Mouse (Mus musculus): ENCODE data around the gene Slc51a. TPM values are rescaled to one million over a fixed set of nuclear protein-coding genes. Genes with fewer than 3 reads are reported as not detected.
"Not testable (repeated sequence)": the region's sequence is repeated elsewhere in the genome, so short reads cannot be mapped to it uniquely, and the experiment has no call there.

The Slc51a gene
- polyA plus RNA-seq, 1 experiment from 2014 or later = 46.0 TPM

DNA sequence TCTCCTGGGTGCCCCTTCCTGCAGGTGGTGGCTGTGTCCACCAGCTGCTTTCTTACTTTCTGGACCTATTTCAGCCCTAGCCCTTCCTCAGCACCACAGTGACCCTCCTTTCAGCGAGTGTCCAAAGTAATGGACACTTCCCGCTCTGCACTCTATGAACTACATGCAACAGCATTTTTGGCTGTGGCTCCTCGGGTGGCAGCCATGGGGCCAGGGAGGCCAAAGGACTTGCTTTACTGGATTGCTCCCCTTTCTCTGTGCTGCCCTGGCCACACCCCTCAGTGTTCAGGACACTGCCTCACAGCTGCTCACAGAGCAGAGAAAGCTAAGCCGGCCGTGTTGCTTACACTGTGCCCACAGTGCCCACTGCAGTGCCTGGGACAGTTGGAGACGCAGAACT lies 16.0 kb upstream of the Slc51a start:
- DNase-seq (ENCODE audit: low spot score) = no peak
- H3K27me3 ChIP-seq (replicated peaks; ENCODE audit: control insufficient read depth, insufficient read depth, low read length) = no peaks in the 10 kb centered on the region
- H3K4me2 ChIP-seq (ENCODE audit: low read length) = no peak overlapping the region
- H3K36me3 ChIP-seq (ENCODE audit: control insufficient read depth, insufficient read depth, low read length) = no peaks in the 10 kb centered on the region
- 0 out of 2 replicates have a peak, but pooled peaks have one; percentile 30 for ATAC-seq (replicated peaks; ENCODE audit: low FRiP score, low TSS enrichment, low read depth)
- H3K4me1 ChIP-seq (replicated peaks; ENCODE audit: control insufficient read depth, insufficient read depth, low read length) = no peaks in the 10 kb centered on the region
- H3K4me3 ChIP-seq (ENCODE audit: low read depth, low read length) = no peak overlapping the region
- no peaks in the 10 kb centered on the region for H3K9me3 ChIP-seq (ENCODE audit: control insufficient read depth, low read length)
- WGBS = 65% methylated on average over 6 of the region's 6 CpGs
- no peak overlapping the region for H3K9ac ChIP-seq (ENCODE audit: low read length)
- H3K27ac ChIP-seq (ENCODE audit: low read depth) = 0 out of 2 replicates have a peak overlapping the region, but pooled peaks have one; percentile 35

DNA sequence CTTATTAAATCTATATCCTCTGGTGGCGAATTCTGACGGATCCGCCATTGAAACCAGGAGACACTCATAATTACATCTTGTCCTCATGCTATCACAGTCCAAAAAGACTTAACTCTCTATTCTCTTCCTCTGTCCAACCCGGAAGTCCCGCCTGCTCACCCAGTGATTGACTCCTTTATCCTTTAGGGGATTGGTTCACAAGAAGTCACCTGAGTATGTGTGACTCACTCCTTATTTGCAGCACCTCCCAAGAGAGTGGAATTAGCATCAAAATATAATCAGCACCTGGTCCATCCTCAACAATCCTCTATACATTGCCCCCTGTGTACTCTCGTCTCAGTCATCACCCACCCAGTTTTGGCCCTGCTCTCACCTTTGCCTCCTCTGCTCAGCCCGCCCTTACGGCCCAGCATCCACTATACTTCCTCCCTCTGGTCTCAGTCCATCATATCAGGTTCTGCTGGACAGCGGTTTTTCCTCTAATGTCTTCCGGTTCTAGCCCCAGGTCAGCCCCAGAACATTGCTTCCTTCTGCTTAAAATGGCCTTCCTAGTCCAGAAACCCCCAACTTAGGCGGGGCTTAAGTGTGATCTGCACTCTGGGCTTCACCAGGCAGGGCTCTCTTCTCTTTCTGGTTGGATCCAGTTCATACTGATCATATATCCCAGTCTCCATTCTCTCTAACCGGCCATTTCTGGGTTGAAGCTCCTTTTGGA lies 15.1 kb upstream of the Slc51a start:
- Histone ChIP-seq H3K9ac (ENCODE audit: low read length) (no peak overlapping the region), H3K4me3 (ENCODE audit: low read depth, low read length) (no peak overlapping the region), H3K36me3 (ENCODE audit: control insufficient read depth, insufficient read depth, low read length) (no peaks in the 10 kb centered on the region), H3K9me3 (ENCODE audit: control insufficient read depth, low read length) (no peaks in the 10 kb centered on the region), H3K4me1 (replicated peaks; ENCODE audit: control insufficient read depth, insufficient read depth, low read length) (no peaks in the 10 kb centered on the region), H3K27me3 (replicated peaks; ENCODE audit: control insufficient read depth, insufficient read depth, low read length) (no peaks in the 10 kb centered on the region), H3K27ac (ENCODE audit: low read depth) (no peak overlapping the region), H3K4me2 (ENCODE audit: low read length) (no peak overlapping the region)
- DNase-seq (ENCODE audit: low spot score) (no peak), ATAC-seq (replicated peaks; ENCODE audit: low FRiP score, low TSS enrichment, low read depth) (no peak)
- 89% methylated on average over 12 of the region's 12 CpGs for WGBS

DNA sequence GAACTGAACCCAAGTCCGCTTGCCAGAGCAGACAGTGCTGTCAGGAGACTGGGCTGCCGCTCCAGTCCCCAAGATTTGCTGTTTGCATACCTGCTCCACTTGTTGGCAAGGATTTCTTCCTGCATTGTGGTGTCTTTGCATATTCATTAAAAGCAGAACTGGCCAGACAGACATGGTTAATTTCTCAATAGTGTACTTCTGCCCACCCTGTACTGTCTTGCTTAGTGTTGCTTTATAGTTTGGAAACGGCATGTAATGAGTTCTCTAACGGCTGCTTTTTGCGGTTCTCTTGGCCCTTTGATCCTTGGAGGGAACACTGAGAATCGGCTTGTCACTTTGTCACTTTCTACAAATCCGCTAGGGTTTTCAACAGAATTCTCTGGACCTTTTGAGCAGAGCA lies 13.8 kb upstream of the Slc51a start:
- Histone ChIP-seq H3K9me3 (ENCODE audit: control insufficient read depth, low read length) (no peaks in the 10 kb centered on the region), H3K4me1 (replicated peaks; ENCODE audit: control insufficient read depth, insufficient read depth, low read length) (no peaks in the 10 kb centered on the region), H3K27ac (ENCODE audit: low read depth) (no peak overlapping the region), H3K36me3 (ENCODE audit: control insufficient read depth, insufficient read depth, low read length) (no peaks in the 10 kb centered on the region), H3K9ac (ENCODE audit: low read length) (no peak overlapping the region), H3K4me3 (ENCODE audit: low read depth, low read length) (no peak overlapping the region), H3K27me3 (replicated peaks; ENCODE audit: control insufficient read depth, insufficient read depth, low read length) (no peaks in the 10 kb centered on the region), H3K4me2 (ENCODE audit: low read length) (no peak overlapping the region)
- 72% methylated on average over 7 of the region's 7 CpGs for WGBS
- no peak for ATAC-seq (replicated peaks; ENCODE audit: low FRiP score, low TSS enrichment, low read depth)
- DNase-seq (ENCODE audit: low spot score) = no peak

DNA sequence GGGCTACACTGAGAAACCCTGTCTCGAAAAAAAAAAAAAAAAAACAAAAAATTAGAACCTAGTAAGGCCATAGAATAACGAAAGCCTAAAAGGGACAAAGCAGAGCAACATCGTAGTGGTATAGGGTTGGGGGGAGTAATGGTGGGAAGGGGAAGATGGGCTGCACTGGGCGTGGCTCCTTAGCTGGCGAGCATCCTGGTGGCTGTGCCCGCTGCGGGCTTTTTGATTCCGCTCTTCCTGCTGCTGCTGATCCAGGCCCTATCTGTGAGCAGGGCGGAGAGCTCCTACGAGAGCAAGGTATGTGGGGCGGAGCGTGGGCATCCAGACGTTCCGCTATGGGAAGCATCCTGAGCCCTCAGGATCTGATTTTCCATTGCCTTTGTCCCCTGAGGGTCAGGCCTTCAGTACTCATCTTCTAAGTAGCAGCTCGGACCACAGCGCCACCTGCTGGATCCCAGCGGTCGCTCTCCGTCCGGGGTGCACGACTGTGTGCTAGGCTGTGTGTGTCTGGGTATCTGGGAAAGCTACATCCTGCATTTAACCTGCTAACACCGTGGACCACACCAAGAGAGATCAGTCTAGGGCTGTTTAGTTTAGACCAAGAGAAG lies 11.9 kb upstream of the Slc51a start:
- H3K4me1 ChIP-seq (replicated peaks; ENCODE audit: control insufficient read depth, insufficient read depth, low read length) = no peaks in the 10 kb centered on the region
- H3K36me3 ChIP-seq (ENCODE audit: control insufficient read depth, insufficient read depth, low read length) = no peaks in the 10 kb centered on the region
- DNase-seq (ENCODE audit: low spot score) (peak; percentile 97), ATAC-seq (replicated peaks; ENCODE audit: low FRiP score, low TSS enrichment, low read depth) (peak; percentile 87)
- peak overlapping the region; percentile 33 for H3K4me3 ChIP-seq (ENCODE audit: low read depth, low read length)
- H3K9me3 ChIP-seq (ENCODE audit: control insufficient read depth, low read length) = no peaks in the 10 kb centered on the region
- H3K27me3 ChIP-seq (replicated peaks; ENCODE audit: control insufficient read depth, insufficient read depth, low read length) = no peaks in the 10 kb centered on the region
- peak overlapping the region; percentile 65 for H3K4me2 ChIP-seq (ENCODE audit: low read length)
- 8% methylated on average over 22 of the region's 22 CpGs for WGBS
- H3K9ac ChIP-seq (ENCODE audit: low read length) = peak overlapping the region; percentile 43
- H3K27ac ChIP-seq (ENCODE audit: low read depth) = no peak overlapping the region

DNA sequence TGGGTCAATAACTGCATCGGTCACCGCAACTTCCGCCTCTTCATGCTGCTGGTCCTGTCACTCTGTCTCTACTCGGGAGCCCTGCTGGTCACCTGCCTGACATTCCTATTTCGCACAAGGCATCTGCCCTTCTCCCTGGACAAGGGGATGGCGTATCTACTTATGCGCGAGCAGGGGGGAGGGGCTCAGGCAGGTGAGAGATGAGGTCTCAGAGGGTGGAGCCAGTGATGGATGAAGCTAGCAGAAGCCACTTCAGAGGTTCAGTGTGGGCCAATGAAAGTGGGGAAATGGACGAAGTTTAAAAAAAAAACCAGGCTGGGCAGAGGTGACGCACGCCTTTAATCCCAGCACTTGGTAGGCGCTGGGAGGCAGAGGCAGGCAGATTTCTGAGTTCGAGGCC lies 11.3 kb upstream of the Slc51a start:
- Histone ChIP-seq H3K36me3 (ENCODE audit: control insufficient read depth, insufficient read depth, low read length) (no peaks in the 10 kb centered on the region), H3K27ac (ENCODE audit: low read depth) (no peak overlapping the region), H3K9ac (ENCODE audit: low read length) (no peak overlapping the region), H3K9me3 (ENCODE audit: control insufficient read depth, low read length) (no peaks in the 10 kb centered on the region), H3K4me1 (replicated peaks; ENCODE audit: control insufficient read depth, insufficient read depth, low read length) (no peaks in the 10 kb centered on the region), H3K4me3 (ENCODE audit: low read depth, low read length) (no peak overlapping the region), H3K4me2 (ENCODE audit: low read length) (peak overlapping the region; percentile 65; the same call in 1 of the 2 replicates), H3K27me3 (replicated peaks; ENCODE audit: control insufficient read depth, insufficient read depth, low read length) (no peaks in the 10 kb centered on the region)
- no peak for ATAC-seq (replicated peaks; ENCODE audit: low FRiP score, low TSS enrichment, low read depth)
- no peak for DNase-seq (ENCODE audit: low spot score)
- 68% methylated on average over 13 of the region's 13 CpGs for WGBS

DNA sequence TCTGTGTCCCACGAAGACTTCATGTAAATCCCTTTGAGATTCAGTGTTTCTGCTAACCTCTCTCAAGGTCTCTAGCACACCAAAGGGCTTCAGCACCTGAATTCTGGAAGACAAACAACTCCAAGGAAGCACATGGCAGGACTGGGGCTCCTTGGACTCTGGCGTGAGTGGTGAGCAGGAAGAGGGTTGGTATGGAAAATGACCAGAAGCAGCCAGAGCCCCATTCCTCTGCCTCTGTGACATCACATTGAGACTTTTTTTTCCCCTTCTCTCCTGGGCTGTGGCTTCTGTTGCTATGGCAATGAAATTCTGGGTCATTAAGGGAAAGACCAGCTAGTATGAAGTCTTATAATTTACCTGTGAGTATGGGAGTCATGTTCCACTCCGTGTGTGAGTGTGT lies 8.3 kb upstream of the Slc51a start, which contains the start of gene Zdhhc19:
Gene Zdhhc19, plus strand, starts transcription at position 301 of the 400 bp plus-strand sequence.
- Histone ChIP-seq H3K4me3 (ENCODE audit: low read depth, low read length) (no peak within 1 kb of the TSS), H3K27me3 (replicated peaks; ENCODE audit: control insufficient read depth, insufficient read depth, low read length) (no peaks in the 10 kb centered on the region), H3K4me1 (replicated peaks; ENCODE audit: control insufficient read depth, insufficient read depth, low read length) (no peaks in the 10 kb centered on the region), H3K9me3 (ENCODE audit: control insufficient read depth, low read length) (no peaks in the 10 kb centered on the region), H3K4me2 (ENCODE audit: low read length) (no peak within 1 kb of the TSS), H3K36me3 (ENCODE audit: control insufficient read depth, insufficient read depth, low read length) (no peaks in the 10 kb centered on the region), H3K9ac (ENCODE audit: low read length) (no peak within 1 kb of the TSS), H3K27ac (ENCODE audit: low read depth) (no peak within 1 kb of the TSS)
- ATAC-seq (replicated peaks; ENCODE audit: low FRiP score, low TSS enrichment, low read depth) (no peak), DNase-seq (ENCODE audit: low spot score) (no peak)
- 57% methylated on average over 3 of the region's 3 CpGs for WGBS

DNA sequence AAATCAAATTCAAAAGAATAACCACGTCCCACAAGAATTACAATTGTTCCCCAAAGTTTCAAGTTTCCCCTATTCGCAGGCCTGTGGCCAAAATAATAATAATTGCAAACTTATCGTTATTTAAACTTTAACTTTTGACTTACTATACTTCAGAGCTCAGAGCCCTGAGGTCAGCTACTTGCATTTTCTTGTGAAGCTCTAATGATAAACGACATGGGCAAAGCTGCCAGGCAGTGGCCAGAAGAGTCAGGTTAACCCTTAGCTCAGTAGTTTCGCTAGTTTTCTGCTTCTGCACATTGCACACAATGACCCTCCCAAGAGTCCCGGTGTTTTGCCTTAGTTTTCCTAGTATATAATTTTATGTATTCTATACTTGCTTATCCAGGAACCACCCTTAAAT lies 6.7 kb upstream of the Slc51a start:
- H3K9me3 ChIP-seq (ENCODE audit: control insufficient read depth, low read length); H3K27ac ChIP-seq (ENCODE audit: low read depth); ATAC-seq (replicated peaks; ENCODE audit: low FRiP score, low TSS enrichment, low read depth); H3K9ac ChIP-seq (ENCODE audit: low read length); H3K4me1 ChIP-seq (replicated peaks; ENCODE audit: control insufficient read depth, insufficient read depth, low read length); DNase-seq (ENCODE audit: low spot score); H3K4me2 ChIP-seq (ENCODE audit: low read length); H3K27me3 ChIP-seq (replicated peaks; ENCODE audit: control insufficient read depth, insufficient read depth, low read length); H3K36me3 ChIP-seq (ENCODE audit: control insufficient read depth, insufficient read depth, low read length); H3K4me3 ChIP-seq (ENCODE audit: low read depth, low read length): not testable (repeated sequence)
- WGBS = 53% methylated on average over 6 of the region's 6 CpGs

DNA sequence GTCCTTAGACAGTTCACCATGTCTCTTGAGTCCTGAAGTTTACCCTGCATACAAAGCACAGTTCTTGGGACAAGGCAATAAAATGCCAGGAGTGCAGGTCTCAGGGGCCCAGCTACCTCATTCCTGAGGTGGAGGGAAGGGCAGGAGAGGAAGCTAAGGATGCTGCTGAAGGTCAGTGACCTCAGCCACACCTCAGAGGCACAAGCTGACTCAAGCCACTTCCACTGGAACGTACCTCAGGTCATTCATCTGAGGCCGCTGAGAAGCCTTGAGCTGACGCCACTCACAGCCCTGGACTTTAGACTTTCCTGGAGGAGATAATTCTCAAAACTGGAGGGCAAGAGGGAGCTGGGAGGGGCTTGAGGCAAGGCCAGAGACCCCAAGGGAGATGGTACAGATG lies 1.3 kb upstream of the Slc51a start:
- Histone ChIP-seq H3K9me3 (ENCODE audit: control insufficient read depth, low read length) (no peaks in the 10 kb centered on the region), H3K4me1 (replicated peaks; ENCODE audit: control insufficient read depth, insufficient read depth, low read length) (no peaks in the 10 kb centered on the region; the same call in 1 of the 2 replicates), H3K27ac (ENCODE audit: low read depth) (no peak overlapping the region), H3K4me3 (ENCODE audit: low read depth, low read length) (no peak overlapping the region), H3K27me3 (replicated peaks; ENCODE audit: control insufficient read depth, insufficient read depth, low read length) (no peaks in the 10 kb centered on the region), H3K9ac (ENCODE audit: low read length) (no peak overlapping the region), H3K36me3 (ENCODE audit: control insufficient read depth, insufficient read depth, low read length) (no peaks in the 10 kb centered on the region), H3K4me2 (ENCODE audit: low read length) (no peak overlapping the region)
- 82% methylated on average over 3 of the region's 3 CpGs for WGBS
- ATAC-seq (replicated peaks; ENCODE audit: low FRiP score, low TSS enrichment, low read depth) (no peak), DNase-seq (ENCODE audit: low spot score) (no peak)

DNA sequence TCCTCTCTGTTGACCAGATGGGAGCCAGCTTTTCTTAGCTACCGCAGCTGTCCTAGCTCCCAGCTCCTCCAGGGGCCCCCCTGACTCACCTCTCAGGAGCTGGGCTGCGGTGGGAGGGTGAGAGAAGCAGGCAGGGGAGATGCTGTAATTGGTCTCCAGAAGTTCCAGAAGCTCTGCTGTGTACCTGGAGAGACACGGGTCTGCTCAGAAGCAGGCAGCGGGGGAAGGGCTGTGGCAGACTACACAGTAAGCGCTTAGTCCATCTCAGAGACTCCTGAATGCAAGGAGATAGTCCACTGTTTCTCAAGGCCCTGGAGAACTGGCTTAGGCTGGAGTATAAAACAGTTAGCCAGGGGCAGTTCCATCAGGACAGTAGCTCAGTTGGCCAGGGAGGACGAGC lies 1.6 kb downstream of the Slc51a start:
- no peak for ATAC-seq (replicated peaks; ENCODE audit: low FRiP score, low TSS enrichment, low read depth)
- no peaks in the 10 kb centered on the region for H3K27me3 ChIP-seq (replicated peaks; ENCODE audit: control insufficient read depth, insufficient read depth, low read length)
- H3K36me3 ChIP-seq (ENCODE audit: control insufficient read depth, insufficient read depth, low read length) = no peaks in the 10 kb centered on the region
- no peak for DNase-seq (ENCODE audit: low spot score)
- no peak overlapping the region for H3K27ac ChIP-seq (ENCODE audit: low read depth)
- no peaks in the 10 kb centered on the region; the same call in 1 of the 2 replicates for H3K4me1 ChIP-seq (replicated peaks; ENCODE audit: control insufficient read depth, insufficient read depth, low read length)
- H3K9me3 ChIP-seq (ENCODE audit: control insufficient read depth, low read length) = no peaks in the 10 kb centered on the region
- no peak overlapping the region for H3K9ac ChIP-seq (ENCODE audit: low read length)
- WGBS = 54% methylated on average over 6 of the region's 6 CpGs
- peak overlapping the region; percentile 33 for H3K4me2 ChIP-seq (ENCODE audit: low read length)
- H3K4me3 ChIP-seq (ENCODE audit: low read depth, low read length) = no peak overlapping the region

Data from intestine, embryonic 14.5 days (tissue).